Mouse (Mus musculus): Measurements from ENCODE around the gene Jmjd8.

Gene Jmjd8

DNA sequence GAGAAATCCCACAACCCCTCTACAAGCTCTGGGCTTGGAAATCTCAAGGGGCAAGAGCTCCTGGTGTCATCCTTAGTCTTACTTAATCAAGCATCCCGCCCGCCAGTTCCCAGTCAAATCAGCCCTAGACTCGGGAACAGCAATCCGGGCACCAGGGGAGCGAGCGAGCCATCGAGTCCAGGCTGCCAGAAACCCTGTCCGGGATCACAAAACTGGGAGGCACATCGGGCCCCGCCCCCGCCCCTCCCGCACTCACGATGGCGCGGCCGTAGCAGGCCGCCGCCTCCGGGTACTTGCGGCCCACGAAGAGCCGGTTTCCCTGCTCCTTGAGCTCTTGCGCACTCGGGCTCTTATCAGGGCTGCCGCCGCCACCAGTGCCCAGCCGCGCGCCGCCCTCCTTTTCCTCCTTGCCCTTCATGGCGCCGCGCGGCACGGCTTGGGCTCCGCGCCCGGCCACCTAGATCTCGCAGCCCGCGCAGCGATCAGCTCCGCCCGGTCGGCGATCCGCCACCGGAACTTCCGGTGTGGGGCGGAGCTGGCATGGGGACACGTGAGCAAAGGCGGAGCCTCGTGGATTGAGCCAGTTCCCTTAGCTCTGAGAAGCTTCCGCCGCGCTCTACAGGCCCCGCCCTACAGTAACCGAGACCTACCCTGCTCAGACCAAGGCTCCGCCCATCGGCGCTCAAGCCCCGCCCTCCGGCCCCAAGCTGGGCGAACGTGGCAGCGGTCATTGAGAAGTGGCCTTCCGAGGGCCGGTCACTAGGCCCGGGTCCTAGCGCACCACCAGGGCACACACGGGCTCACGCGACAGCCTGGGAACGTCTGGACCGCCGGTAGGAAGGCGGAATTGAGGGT is 4.0 kb downstream of the Jmjd8 start:
- peak; percentile 98 to 99 for DNase-seq (ENCODE audit: low spot score in 2 of 2)

DNA sequence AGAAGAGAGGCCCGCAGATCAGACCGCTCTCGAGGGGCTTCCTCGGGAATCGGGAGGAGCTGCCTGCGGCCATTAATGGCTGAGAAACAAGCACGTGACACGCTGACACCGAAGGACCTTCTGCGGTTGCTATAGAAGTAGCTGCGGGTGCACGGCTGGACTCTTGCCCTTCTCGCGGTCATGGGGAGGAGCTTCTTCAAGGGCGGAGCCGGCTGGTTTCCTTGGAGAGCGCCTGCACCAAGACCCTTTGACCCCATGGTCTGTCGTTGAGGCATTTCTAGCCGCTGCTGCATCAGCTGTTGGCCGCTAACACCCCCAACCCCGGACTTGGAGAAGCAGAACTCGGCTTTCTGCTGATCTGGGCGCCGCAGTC is 4.6 kb downstream of the Jmjd8 start, which contains the start of gene Stub1:
TSS of gene Stub1 (minus strand) at position 114 of the 373 bp plus-strand sequence.
- peak in 1 of 2 experiments; percentile 88 for DNase-seq (ENCODE audit: low spot score in 2 of 2)

DNA sequence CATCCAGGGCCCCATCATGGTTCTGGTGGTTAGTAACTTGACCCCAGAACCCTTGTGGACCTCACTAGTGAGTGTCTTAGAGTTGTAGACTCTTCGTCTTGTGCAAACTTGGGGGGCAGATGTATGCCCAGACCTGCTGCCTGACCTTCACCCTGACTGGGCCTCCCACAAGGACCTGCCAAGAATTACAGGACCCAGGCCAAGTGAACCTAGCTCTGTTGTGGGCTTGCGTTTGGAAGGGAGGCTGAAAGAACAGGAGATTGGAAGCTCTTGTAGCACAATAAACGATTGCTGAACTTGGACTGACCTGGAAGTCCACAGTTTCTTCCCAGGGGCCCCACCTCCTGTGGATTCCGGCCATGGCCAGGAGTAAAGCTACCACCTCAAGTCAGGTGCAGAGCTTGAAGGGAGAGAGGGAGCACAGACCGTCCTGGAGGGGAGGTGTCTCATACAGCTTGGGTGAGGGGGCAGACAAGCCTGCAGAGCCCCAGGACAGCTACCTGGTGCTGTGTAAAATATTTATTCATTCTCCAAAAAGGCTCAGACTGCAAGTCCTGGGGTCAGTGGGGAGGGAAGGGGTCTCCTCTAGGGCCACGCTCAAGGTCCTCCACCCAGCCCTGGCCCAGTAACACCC is 5.4 kb downstream of the Jmjd8 start:
- peak in 1 of 2 experiments; percentile 25 for DNase-seq (ENCODE audit: low spot score in 2 of 2)

DNA sequence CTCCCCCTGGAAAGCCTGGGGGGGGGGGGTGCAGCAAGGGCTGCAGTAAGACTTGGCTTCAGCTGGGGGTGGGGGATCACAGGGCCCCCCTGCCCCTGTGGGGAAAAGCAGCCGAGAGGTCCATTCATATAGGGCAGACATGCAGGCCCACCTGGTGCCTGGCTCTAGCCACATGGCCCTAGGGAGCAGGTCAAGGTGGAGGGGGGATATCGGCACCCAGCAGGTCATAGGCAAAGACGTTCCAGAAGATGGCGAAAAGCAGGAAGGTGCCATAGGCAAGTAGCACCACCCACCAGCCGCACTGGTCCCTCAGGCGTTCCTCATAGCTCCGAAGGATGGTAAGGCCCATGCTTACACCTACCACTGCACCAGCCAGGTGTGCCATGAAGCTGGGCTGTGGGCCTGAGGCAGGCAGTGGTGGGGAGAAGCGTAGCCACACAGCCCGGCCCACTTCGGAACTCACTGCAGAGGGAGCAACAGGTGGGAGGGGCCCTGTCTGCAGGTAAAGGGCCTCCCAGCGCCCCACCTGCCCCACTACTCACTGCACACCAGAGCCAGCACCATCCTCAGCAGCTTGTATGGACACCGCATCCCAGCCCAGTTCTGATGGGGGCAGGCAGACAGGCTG is 6.0 kb downstream of the Jmjd8 start:
- DNase-seq (ENCODE audit: low spot score in 2 of 2): peak in 1 of 2 experiments; percentile 29

DNA sequence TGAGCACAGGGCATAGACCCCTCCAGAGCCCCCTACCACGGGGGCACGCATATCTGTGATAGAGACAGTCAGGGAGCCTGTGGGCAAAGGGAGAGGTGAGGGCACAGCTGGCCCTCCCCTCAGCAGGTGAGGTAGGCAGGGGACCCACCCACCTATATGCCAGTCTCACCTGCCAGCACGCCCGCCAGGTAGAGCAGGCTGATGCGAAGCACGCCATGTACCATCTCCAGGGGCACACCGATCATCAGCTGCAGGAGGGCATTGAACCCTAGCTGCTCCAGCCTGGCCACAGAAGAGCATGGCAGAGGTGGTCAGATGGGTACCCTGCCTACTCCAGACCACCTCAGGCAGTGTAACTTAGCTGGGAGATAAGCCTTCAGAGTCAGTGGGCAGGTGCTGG is 6.6 kb downstream of the Jmjd8 start:
- peak in 1 of 2 experiments; percentile 24 for DNase-seq (ENCODE audit: low spot score in 2 of 2)

DNA sequence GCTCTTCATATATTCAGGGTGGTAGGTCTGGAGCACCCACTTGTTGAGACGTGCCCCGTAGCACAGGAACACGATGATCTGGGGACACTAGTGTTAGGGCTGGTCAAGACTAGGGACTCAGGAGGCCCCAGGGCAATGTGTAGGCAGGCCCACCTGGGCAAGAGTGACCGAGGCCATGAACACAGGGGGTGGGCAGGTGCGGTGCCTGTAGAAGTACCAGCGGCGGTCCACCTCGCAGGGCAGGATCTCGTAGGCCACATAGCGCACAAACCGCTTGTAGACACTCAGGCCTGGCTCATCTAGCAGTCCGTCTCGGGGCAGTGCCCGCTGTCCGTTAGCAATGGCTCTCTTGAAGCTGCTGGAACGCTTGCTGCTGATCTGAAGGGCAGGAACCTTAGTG is 7.1 kb downstream of the Jmjd8 start:
- DNase-seq (ENCODE audit: low spot score in 2 of 2): peak in 1 of 2 experiments; percentile 31

DNA sequence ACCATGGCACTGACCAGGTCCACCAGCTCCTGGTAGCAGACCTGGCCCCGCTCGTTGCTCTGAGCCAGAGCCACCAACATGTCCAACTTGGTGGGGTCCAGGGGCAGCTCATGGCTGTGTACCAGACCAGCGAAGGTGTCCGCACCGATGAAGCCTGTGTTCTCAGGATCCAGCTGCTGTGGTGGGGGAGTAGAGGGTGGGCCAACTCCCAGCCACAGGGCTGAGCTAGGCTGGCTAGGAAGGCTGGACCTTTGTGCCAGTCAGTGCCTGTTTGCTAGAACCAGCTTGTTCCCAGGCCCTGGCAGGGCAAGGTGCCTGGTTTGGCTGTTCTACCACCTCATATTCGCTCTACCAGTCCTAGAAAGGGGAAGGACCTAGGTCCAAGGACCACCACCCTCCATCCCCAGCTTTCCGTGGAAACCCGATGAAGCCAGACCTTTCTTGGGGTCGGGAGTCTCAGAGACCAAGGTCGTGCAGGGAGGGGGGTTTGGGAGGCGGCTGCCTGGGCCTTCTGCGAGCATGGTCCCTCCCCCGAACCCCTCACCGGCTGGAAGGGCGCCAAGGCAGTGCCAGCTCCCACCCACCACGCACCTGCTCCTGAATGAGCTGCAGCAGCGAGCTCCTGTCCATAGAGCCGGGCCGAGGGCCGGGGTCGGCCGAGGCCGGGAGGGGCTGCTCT is 7.9 kb downstream of the Jmjd8 start:
- peak; percentile 44 for DNase-seq (ENCODE audit: low spot score in 2 of 2)

DNA sequence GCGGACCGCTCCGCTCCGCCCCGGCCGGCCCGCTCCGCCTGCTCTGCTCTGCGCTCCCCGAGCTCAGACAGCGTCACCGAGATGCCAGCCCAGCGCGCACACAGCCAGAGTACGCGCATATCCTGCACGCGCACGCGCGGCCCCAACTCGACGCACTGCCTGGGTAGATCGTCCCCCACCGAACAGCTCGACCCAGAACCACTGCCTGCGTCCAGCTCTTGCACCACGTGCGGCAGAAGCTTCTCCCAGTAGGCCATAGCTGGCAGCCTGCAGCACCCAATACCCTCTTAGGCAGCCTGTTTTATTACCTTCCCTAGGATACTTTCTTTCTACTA is 8.4 kb downstream of the Jmjd8 start, which contains the start of gene Rhbdl1:
TSS of gene Rhbdl1 (minus strand) at position 220 of the 335 bp plus-strand sequence.
- peak; percentile 78 to 80 for DNase-seq (ENCODE audit: low spot score in 2 of 2)

DNA sequence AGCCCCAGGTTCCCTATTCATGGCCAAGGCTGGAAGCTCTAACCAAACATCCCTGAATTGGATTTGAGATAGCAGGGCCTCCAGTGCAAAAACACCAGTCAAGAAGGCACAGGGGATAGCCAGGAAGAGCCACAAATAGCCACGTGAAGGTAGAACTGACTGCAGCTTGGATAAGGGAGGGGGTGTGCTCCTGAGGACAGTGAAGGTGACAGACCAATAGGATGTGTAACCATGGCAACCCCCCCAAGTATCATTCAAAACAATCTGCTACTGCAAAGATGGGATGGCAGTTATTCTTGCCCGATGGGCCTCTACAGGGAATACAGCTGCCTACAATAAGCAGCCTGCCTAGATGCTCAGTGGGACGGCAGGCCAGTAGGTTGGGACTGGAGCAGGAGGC is 8.9 kb downstream of the Jmjd8 start:
- DNase-seq (ENCODE audit: low spot score in 2 of 2): no peak

DNA sequence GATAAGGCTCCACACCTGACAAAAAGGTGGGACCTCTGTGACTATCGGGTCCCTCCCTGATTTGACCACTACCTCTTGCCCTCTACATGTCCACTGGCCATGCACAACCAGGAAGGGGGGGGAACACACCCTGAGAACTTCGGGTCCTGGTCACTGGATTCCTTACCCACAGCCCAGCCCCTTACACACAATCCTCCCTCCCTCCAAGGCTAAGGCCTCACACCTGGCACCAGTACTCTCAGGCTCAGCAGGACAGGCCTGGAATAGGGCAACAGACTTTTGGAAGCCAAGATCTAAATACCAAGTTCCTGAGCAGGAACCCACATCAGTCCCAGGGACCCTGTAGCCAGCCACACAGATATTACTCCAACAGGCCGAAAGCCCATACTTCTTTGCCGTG is 10.2 kb downstream of the Jmjd8 start:
- no peak for DNase-seq (ENCODE audit: low spot score in 2 of 2)

DNA sequence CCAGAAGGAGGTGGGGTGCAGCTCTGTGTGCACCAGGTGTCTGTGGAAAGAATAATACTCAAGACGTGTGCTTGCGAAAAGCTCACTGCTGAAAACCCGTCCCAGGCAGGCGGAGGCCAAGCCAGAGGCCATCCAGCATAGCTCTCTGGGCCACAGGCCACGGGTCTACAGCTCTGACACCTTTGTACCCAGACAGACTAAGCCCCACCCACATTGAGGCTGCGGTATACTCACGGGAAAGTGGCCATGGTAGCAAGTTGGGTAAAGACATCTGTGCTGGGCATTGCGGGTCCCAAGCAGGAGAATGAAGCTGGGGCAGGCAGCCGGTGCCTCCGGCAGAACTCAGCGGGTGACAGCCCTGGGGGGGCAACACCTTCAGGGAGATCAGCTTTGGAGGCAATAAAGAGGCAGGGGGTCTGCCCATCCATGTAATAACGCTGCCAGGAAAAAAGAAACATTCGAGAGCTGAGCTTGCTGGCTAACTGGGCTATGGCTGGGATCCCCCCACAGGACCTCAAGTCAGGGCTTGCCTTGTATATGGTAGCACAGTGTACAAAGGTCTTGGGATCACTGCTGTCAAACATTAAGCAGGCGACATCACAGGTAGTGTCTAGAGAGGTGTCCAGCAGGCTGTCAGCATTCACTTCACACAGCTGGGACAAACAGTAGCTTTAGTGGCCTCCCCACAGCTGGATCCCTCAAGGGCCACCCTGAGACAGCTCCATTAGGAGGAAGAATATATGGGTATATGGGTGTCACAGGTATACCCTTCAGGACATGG is 11.0 kb downstream of the Jmjd8 start:
- DNase-seq (ENCODE audit: low spot score in 2 of 2): no peak

DNA sequence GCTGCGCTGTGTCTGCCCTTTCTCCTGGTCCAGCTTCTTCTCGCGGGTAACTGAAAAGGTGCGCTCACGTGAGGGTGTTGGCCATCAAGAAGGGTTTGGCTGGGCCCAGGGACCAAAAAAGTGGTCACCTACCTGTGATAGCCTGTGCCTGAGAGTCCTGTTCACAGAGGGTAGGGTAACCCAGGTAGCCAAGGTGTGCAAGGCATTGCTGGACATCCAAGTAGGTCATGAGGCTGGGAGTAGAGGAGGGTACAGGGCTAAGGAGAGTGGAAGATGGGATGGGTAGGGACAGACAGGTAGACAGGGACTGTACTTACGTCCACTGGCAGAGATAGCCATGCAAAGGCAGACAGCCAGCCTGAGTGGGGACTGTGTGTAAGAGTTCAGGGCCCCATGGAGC is 11.9 kb downstream of the Jmjd8 start:
- no peak for DNase-seq (ENCODE audit: low spot score in 2 of 2)

DNA sequence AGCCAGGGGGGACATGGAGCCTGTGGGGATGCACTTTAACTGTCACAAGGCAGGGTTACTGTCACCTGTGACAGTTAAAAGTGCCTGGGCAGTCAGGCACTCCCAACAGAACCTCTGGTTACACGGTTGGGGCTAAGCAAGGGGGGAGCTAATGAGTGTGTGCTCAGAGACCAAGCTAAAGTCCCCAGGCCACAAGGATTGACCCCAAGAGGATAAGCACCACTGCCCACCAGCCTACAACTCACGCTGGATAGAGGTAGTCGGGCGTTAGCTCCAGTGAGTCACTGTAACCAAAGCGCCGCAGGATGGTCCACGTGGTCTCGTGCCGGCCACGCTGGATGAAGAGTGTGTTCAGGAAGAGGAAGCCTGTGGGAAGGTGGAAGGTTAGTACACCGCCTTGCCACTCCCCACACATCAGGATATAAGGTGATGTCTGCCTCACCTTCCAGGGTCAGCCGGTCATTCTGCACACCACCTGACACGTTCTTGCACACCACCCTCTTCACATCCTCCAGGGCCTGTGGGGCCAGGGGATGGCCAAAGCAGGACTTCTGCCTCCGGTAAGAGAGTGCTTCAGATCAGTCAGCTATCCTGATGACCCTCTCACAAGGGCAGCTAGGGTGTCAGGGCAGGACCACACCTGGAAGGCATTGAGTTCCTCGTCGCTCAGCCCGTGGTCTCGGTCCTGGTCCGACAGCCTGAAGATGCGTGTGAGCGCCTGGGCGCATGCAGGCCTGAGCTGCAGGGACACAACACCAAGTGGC is 12.6 kb downstream of the Jmjd8 start, which contains the start of gene Gm20683:
TSS of gene Gm20683 (minus strand) at position 647 of the 764 bp plus-strand sequence.
- DNase-seq (ENCODE audit: low spot score in 2 of 2): no peak

DNA sequence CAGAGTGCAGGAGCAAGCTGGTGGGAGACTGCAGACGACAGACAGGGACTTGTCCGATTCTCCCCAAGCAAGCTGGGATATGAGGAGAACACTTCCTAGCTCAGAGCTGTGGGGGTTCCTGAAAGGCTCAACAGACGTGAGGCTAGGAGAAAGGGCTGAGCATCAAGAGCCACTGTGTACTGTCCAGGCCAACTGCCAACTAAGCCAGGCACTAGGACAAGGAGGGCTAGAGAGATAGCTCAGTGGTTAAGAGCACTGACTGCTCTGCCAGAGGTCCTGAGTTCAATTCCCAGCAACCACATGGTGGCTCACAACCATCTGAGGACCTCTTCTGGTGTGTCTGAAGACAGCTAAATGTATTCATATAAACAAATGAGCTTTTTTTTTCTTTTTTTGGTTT is 13.8 kb downstream of the Jmjd8 start:
- no peak for DNase-seq (ENCODE audit: low spot score in 2 of 2)

DNA sequence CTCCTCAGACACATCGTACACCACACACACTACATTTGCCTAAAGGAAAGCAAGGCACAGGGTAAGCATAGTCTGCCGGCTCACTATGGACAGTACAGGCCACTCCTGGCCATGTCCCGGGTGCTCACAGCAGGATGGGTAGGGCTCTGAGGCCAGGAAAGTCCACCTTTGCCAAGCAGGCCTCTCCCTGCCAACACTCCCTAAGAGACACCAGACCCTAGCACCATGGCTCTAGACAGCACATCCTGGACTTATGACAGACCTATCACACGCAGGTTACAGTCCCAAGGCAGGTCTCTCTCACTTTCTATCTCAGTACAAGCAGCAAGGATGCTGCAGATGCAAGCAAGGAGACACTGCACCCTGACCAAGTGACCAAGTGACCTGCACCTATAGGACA is 14.5 kb downstream of the Jmjd8 start:
- DNase-seq (ENCODE audit: low spot score in 2 of 2): no peak

DNA sequence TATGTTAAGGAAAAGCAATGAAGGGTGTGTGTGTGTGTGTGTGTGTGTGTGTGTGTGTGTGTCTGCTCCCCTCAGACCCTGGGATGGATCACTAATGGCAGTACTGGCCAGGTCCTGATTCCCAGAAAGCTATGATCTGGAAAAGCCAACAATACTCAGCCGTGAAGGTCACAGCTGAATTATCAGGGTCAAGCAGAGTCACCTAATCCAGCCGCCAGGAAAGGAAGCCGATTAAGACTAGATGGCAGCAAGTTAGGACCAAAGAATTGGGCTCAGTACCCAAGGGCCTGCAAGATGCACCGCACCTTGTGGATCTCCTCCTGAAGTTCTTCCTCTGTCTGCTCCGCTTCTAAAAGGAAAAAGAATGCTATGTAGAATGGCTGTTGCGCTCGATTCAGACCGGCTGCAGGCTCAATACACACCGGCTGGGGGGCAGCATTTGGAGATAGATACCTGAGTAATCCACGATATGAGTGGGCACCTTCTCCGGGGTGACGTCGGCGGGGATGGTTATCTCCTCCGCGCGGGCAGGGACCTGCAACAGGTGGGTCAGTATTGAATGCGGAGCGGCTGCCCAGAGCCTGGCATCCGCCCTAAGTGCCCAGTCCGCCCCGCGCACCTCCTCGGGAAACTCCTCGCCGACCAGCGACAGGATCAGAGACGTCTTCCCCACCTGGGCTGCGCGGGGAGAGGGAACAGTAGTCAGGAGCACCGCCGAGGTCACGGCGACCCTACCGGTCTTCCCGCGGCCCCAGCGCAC is 15.1 kb downstream of the Jmjd8 start:
- DNase-seq (ENCODE audit: low spot score in 2 of 2): no peak

DNA sequence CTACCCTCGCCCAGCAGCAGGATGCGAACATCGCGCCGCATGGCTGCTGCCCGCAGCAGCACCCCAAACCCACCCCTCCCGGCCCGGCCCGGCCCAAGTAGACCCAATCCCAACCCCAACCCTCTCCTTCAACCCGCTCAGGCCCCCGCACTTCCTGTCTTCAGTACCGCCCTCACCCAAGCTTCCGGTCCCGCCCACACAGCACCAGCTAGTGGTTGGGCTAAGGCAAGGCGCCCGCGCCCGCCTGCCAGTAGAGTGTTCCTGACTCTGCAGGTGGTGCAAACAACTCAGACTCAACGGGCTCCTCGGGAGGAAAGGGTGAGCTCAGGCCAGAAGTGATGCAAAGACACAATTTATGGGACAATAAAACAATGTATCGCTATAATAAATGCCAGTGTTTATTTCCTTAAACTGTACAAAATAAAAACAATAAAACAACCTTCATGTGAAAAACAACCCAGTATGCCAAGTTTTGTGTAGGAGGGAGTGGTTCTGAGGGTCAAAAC is 15.8 kb downstream of the Jmjd8 start, which contains the start of gene Rhot2:
TSS of gene Rhot2 (minus strand) at position 456 of the 506 bp plus-strand sequence.
- peak; percentile 89 to 90 for DNase-seq (ENCODE audit: low spot score in 2 of 2)

DNA sequence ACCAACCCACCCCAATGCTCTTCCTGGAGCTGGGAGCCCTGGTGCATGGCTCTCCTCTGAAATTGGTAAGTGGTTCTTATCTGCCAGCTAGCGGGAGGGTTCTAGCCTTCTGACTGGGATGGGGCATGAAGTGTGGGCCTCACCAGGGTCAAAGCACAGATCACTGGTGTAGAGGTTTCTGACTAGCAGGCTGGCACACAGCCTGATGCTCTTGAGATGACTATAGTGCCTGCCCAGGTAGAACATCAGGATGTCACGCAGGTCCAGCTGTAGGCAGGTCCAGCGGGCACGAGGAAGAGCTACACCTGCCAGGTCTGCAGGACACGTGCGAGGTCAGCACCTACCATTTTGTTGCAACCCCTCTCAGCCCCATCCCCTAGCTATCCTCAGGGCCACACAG is 31.6 kb downstream of the Jmjd8 start:
- no peak for DNase-seq (ENCODE audit: low spot score in 2 of 2)
